Mouse (Mus musculus) lung, adult 2 months (tissue): ENCODE data around the gene Klhl40.

Source experiments
- CTCF ChIP-seq: fragments of 200-500 bp; IDR thresholded peaks from 2 replicates; pipeline ENCODE4 v1.5.1; 2011; ENCODE audit warnings: mild to moderate bottlenecking, low read length, control low read depth; ENCODE audit not compliant: insufficient read depth
- POLR2A ChIP-seq: fragments of 200-500 bp; IDR thresholded peaks from 2 replicates; pipeline ENCODE4 v1.6.1; 2011; ENCODE audit warnings: low read depth, mild to moderate bottlenecking, control low read depth, low read length, borderline replicate concordance; ENCODE audit errors: extremely low read depth

- TF ChIP-seq CTCF (no peak), POLR2A (no peak)
Measured at GRCm38 (mm10) chr9:121826356-121826755, 48.9 kb downstream of the Klhl40 start.
